Mouse (Mus musculus) embryo, embryonic 11 days (tissue): Measurements from ENCODE around the gene Abracl.

Source experiments
- DNase-seq: peaks from one replicate; pipeline ENCODE4 v3.0.0-alpha.2; 2015

Gene Abracl

DNA sequence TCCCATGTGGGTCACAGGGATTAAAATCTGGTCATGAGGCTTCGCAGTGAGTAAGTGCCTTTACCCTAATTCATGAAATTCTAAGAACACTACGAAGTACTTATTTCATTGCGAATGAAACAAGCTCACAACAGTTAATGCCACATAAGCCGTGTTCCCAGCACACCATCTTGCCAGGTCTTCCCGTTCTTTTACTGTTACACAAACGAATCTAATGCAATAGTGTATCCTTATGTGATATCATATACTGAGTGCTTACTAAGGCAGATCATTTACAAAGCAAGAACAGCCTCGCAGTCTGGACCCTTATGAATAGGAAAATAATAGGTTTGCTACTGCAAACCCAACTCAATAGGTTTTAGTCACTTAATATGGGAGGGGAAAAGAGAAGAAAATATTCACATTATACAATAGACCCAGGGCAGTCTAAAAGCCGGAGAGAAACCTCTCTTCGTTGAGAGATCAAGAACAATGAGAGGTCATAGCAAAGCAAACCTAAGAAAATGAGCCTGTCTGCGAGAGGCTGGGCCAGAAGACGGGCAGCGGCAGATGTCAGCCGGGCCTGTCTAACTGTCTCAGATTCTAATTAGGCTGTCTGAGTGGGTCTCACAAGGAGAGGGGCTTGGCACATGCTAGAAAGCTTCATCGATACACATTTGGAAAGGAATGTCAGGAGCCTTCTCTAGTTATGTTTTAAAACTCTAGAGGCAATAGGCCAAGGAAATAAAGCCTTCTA, 1.3 kb downstream of the Abracl start:
- no peak for DNase-seq

DNA sequence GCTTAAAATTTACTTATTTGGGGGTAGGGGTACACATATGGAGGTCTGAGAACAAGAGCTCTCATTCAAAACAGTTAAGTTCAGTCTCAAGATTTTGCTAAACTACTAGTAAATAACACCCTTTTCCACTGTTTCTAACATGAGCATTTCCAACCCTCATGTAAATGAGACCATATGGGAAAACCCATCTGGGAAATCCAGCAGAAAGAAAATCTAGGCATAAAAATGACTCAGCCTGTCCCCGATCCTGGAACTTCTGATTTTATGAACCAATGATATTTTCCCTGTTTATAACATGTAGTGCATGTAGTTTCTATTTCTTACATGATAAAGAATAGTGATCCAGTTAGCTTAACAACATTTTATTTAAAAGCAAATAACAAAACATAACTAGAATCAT, 2.2 kb downstream of the Abracl start:
- no peak for DNase-seq

- no peak for DNase-seq
Measured at GRCm38 (mm10) chr10:18020443-18020842, 2.6 kb downstream of the Abracl start.

- DNase-seq = no peak
Measured at GRCm38 (mm10) chr10:18011761-18012160, 11.3 kb downstream of the Abracl start.

- no peak for DNase-seq
Measured at GRCm38 (mm10) chr10:18009744-18010143, 13.3 kb downstream of the Abracl start.

DNA sequence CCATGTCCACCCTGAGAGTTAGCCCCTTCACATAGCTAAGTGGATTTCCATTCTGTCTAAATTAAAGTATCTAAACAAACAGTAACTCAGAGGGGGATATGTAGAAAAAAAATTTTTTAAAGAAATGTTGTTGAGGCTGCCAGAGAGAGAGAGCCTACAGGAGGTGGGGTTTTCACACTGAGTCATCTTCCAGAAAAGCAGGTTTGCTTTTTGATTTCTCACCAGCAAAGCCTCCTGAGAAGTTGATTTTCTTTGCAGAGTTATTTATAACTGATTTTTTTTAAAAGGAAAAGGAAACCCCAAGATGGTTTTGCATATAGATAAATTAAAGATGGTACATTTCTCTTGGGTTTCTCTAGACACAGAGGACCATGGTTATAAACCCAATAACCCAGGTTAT, 15.0 kb downstream of the Abracl start:
- no peak for DNase-seq

DNA sequence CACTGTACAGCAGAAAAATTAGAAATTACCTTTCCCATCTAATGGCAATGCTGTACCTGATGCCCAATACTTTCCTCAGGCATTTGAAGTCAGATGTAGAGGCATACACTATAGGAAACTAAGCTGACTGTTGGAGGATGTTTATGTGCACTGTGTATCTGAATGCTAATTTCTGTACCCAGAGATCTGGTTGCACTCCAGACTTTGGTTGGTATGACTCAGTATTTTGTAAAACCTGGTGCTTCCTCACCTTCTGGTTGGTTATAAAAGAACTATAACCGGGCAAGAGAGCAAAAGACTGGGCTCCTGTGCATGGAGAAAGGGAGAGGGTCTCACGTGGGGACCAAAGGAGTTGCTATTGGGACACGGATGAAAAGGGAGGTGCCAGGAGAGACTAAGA, 15.8 kb downstream of the Abracl start:
- no peak for DNase-seq

GRCm38 (mm10) chr10:18006756-18007155, 16.3 kb downstream of the Abracl start:
- DNase-seq = no peak

DNA sequence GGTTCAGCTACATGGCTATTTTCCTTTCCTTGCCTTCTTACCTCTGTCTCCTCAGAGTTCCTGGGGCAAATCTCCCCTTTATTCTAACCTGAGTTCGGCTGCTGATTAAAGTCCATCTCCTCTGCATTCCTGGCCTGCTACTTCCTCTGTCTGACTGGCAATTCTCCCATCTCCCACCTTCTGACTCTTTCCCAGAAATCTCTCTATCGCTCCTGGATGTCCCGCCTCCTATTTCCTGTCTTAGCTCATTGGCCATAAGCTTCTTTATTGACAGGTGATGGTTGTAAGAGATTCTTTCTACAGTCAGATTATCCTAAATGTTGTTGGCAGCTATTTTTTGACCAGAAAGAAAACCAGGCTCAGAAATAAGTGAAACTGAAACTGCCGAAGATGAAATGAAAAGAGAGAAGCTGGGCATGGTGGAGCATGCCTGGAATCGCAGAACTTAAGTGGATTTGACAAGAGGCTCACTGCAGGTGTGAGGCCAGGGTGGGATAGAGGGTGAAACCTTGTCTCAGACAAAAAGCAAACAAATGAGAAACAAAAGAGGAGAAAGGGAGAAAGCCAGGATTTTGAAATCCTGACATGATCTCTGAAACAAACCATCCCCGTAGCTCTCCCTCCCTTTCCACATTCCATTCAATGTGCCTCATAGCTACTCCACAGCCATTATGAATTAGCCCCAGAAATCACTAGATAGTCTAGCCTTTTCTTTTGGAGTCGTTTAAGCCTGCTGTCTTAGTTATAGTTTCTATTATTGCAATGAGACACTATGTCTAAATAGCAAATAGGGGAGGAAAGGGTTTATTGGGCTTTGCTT, 17.7 kb downstream of the Abracl start:
- DNase-seq = no peak

DNA sequence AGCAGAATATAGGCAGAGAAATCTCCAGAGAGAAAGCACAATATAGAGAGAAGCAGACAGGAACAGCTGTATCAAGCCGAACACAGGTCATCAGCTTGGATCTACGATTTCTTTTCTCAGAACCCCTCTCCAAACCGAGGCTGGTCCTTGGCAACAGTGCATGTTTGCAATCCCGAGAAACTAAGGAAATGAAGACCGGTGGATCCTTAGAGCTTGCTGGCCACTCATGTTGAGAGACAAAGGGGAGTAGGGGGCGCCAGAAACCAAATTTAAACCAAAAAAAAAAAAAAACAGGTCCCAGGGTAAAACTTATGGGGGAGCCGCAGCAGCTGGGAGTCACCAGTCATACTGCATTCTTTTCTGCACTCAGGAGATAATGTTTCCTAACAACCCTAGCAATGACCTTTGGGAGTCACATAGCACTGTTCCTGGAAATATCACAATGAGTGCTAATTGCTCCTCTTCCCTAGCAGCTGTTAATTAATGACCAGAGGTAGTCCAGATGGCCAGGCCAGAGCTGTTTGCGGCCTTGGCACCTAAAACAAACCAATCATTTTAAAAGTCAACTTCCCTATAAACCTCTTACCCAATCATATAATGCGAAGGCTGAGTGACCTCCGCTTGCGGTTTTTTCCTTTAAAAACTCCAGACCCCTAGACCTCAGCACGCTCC, 19.0 kb downstream of the Abracl start:
- DNase-seq = no peak

- no peak for DNase-seq
Measured at GRCm38 (mm10) chr10:17990576-17990975, 32.5 kb downstream of the Abracl start.

DNA sequence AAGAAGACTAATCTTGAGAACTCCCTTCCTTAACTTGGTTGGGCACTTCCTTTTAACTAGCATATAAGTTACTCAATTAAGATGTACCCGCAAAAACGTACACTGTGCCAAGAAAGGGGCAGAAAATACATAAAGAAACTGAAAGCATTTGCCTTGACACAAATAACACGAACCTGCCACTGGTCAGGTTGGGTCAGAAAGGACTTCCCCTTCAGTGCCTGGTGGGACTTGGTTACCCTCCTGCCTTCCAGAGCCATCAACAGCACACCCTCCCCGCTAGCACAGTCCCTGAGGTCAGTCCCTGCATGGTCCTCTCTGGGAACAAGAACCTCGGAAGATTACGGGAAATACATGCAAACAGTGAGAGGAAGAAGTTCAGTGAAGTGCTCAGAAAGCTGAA, 34.0 kb downstream of the Abracl start:
- no peak for DNase-seq

GRCm38 (mm10) chr10:17987823-17988423, 35.2 kb downstream of the Abracl start:
- DNase-seq = no peak

GRCm38 (mm10) chr10:17983313-17983712, 39.8 kb downstream of the Abracl start:
- no peak for DNase-seq

DNA sequence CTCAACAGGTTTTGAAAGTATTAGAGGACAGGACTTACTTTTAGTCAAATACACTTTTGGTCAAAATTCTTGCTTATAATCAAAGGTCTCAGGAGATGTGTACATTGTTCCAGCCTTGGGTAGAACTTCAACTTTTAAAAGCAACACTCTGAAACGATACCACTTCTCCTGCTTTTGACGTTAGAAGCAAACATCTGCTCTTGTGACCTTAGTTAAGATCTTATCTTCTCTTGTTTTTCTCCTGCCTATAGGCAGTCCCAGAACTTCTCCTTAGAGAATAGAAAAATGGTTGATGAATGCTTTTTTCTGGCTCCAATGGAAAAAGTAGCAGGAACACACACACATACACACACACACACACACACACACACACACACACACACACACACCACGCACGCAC, 57.0 kb downstream of the Abracl start:
- no peak for DNase-seq
